Mouse (Mus musculus): ENCODE results near the gene Gm14459. TPM values are rescaled to one million over a fixed set of nuclear protein-coding genes. Genes with fewer than 3 reads are reported as not detected.

Gm14459 gene
- not detected in 2 replicates for polyA plus RNA-seq (2015; fragmentation: Nextera tagmentation; extraction: Ambion mirVana)

GRCm38 (mm10) chrX:8524854-8525253 is at the start of gene Gm14459:
Gm14459 (minus strand) TSS chrX:8524954.

GRCm38 (mm10) chrX:8548155-8548554 is 23.4 kb upstream of the Gm14459 start, which contains the start of gene Ssxb6:
Ssxb6 (minus strand) TSS chrX:8548255.

Other genes with a start within 250 kb of the Gm14459 start
- not detected in 2 replicates for gene Ssxb10, start 197.5 kb downstream of the Gm14459 start, polyA plus RNA-seq (2015; fragmentation: Nextera tagmentation; extraction: Ambion mirVana)
- not detected in 2 replicates for gene Ssxb9, start 158.0 kb downstream of the Gm14459 start, polyA plus RNA-seq (2015; fragmentation: Nextera tagmentation; extraction: Ambion mirVana)
- not detected in 2 replicates for gene Ssxb1, start 111.6 kb downstream of the Gm14459 start, polyA plus RNA-seq (2015; fragmentation: Nextera tagmentation; extraction: Ambion mirVana)
- not detected in 2 replicates for gene Ssxb2, start 63.2 kb downstream of the Gm14459 start, polyA plus RNA-seq (2015; fragmentation: Nextera tagmentation; extraction: Ambion mirVana)
- not detected in 2 replicates for gene Ssxb6, start 23.3 kb upstream of the Gm14459 start, polyA plus RNA-seq (2015; fragmentation: Nextera tagmentation; extraction: Ambion mirVana)
- not detected in 2 replicates for gene Ssxb3, start 66.9 kb upstream of the Gm14459 start, polyA plus RNA-seq (2015; fragmentation: Nextera tagmentation; extraction: Ambion mirVana)
- not detected in 2 replicates for gene Ssxb8, start 165.9 kb upstream of the Gm14459 start, polyA plus RNA-seq (2015; fragmentation: Nextera tagmentation; extraction: Ambion mirVana)
- not detected in 2 replicates for gene Ssx9, start 223.5 kb upstream of the Gm14459 start, polyA plus RNA-seq (2015; fragmentation: Nextera tagmentation; extraction: Ambion mirVana)

Data from skeletal muscle tissue, postnatal 0 days (tissue).